ENCODE assay signal across 16 mouse cellular contexts in genomic region chrX:163814806-163815205, GRCm38 (mm10). TPM values are rescaled to one million over a fixed set of nuclear protein-coding genes. Genes with fewer than 3 reads are reported as not detected.
DNase-seq lines count a peak whose midpoint lies in the region; ATAC-seq and TF ChIP-seq lines count a peak whose summit lies in the region.
"Had no signal": no experiment of that assay in that cellular context is flagged by ENCODE, and none has a peak within 500 bp of the region (broad histone marks: within the 10 kb centered on the region; RNA-seq: fewer than 3 reads in every experiment).

No protein-coding gene starts in this region.

- H3K4me1 ChIP-seq in heart, adult 2 months (ENCODE audit: control insufficient read depth, insufficient read depth, low read length) = no peaks in the 10 kb centered on the region
- H3K4me1 ChIP-seq in lung, postnatal 0 days (ENCODE audit: insufficient read depth, low read depth, low read length) = no peaks in the 10 kb centered on the region
- H3K4me1 ChIP-seq: embryonic facial prominence, embryonic 12.5 days had no signal

- no peak for ATAC-seq in lung, postnatal 0 days

- peak; percentile 3 to 29 for DNase-seq in adrenal gland, adult (ENCODE audit: inconsistent age in 2 of 2, low spot score in 1 of 2)
- DNase-seq in adrenal gland, adult 8-10 months = no peak
- DNase-seq in heart, adult 2 months = no peak
- no peak for DNase-seq in heart, postnatal 4 days
- DNase-seq in lung, postnatal 0 days (ENCODE audit: low spot score) = no peak
- DNase-seq in lung, adult 18-20 months = no peak
- peak; percentile 19 for DNase-seq in brain, embryonic 14.5 days (ENCODE audit: low read depth)
- DNase-seq in neural tube, embryonic 10.5 days (ENCODE audit: extremely low spot score, low spot score) = no peak
- DNase-seq: cerebellum, adult 11-12 months; kidney, adult 9 months had no signal

- H3K4me2 ChIP-seq in lung, postnatal 0 days (replicated peaks; ENCODE audit: low read depth, low read length) = no peak overlapping the region
- H3K4me2 ChIP-seq: embryonic facial prominence, embryonic 12.5 days; heart, embryonic 11.5 days had no signal

- intact Hi-C loops in heart, adult 2 months (cut with DNase I) = no loop called here

- no peak for TF ChIP-seq EP300 in heart, adult 2 months (IDR thresholded peaks at IDR 0.05; ENCODE audit: insufficient read depth, low read depth, low read length)
- no peak for TF ChIP-seq EP300 in lung, postnatal 0 days (IDR thresholded peaks at IDR 0.05)

- H3K9me3 ChIP-seq in lung, postnatal 0 days (ENCODE audit: low read length) = no peaks in the 10 kb centered on the region
- H3K9me3 ChIP-seq: embryonic facial prominence, embryonic 12.5 days had no signal

- no peaks in the 10 kb centered on the region for H3K27me3 ChIP-seq in heart, adult 2 months (ENCODE audit: control insufficient read depth, insufficient read depth, low read length)
- no peaks in the 10 kb centered on the region for H3K27me3 ChIP-seq in lung, postnatal 0 days (replicated peaks; ENCODE audit: insufficient read depth, low read length)

- TF ChIP-seq CTCF in heart, adult 2 months (IDR thresholded peaks at IDR 0.05) = peak; percentile 24; the same call in 1 of the 2 replicates
- peak; percentile 45 for TF ChIP-seq CTCF in lung, postnatal 0 days (IDR thresholded peaks at IDR 0.05)
- TF ChIP-seq CTCF in brain, embryonic 14.5 days (IDR thresholded peaks at IDR 0.05; ENCODE audit: borderline replicate concordance, extremely low read depth, insufficient read depth, insufficient read length) = peak; percentile 14; the same call in 1 of the 2 replicates

- H3K79me2 ChIP-seq in heart, adult 2 months (replicated peaks; ENCODE audit: control insufficient read depth, insufficient read depth, low read length) = no peaks in the 10 kb centered on the region

- no peak for TF ChIP-seq POLR2A in heart, adult 2 months (IDR thresholded peaks at IDR 0.05; ENCODE audit: insufficient read depth, low read depth, low read length)
- TF ChIP-seq POLR2A in brain, embryonic 14.5 days (IDR thresholded peaks at IDR 0.05; ENCODE audit: borderline replicate concordance, extremely low read depth, insufficient read depth, insufficient read length, poor library complexity, severe bottlenecking) = no peak

- H3K9ac ChIP-seq in heart, adult 2 months (ENCODE audit: low read depth, low read length) = no peak overlapping the region
- H3K9ac ChIP-seq in lung, postnatal 0 days (replicated peaks; ENCODE audit: low read depth) = no peak overlapping the region
- H3K9ac ChIP-seq: embryonic facial prominence, embryonic 12.5 days had no signal

- H3K4me3 ChIP-seq in heart, adult 2 months = no peak overlapping the region
- H3K4me3 ChIP-seq in lung, postnatal 0 days (ENCODE audit: low read depth, low read length) = no peak overlapping the region
- H3K4me3 ChIP-seq: embryonic facial prominence, embryonic 12.5 days had no signal

- no peaks in the 10 kb centered on the region for H3K36me3 ChIP-seq in heart, adult 2 months (ENCODE audit: control insufficient read depth, insufficient read depth, low read length)
- no peaks in the 10 kb centered on the region for H3K36me3 ChIP-seq in lung, postnatal 0 days (ENCODE audit: insufficient read depth, low read length)
- H3K36me3 ChIP-seq: embryonic facial prominence, embryonic 12.5 days had no signal

- H3K27ac ChIP-seq in heart, adult 2 months = no peak overlapping the region
- H3K27ac ChIP-seq in lung, postnatal 0 days (ENCODE audit: low read length) = no peak overlapping the region
- H3K27ac ChIP-seq: embryonic facial prominence, embryonic 12.5 days; macrophage had no signal

- 47% methylated on average over 1 of the region's 1 CpGs for WGBS in heart, adult 2 months
- 33% methylated on average over 1 of the region's 1 CpGs for WGBS in lung, postnatal 0 days

RNA-seq across cellular contexts. Expression of gene Rnf138rt1, which starts 53.7 kb away (rescaled TPM):
- under 1 TPM; 0.56 to 0.96 (median 0.73) TPM for total RNA-seq in adrenal gland, adult 8-10 months (2022)
- total RNA-seq in heart, adult 2 months (2021) = not detected
- 0.08 TPM in 1 of 2 replicates, not detected in the other for polyA plus RNA-seq in heart, adult 2 months (2012; rRNA removed)
- total RNA-seq in heart, postnatal 4 days (2021) = not detected
- 0.23 TPM in 1 of 2 replicates, not detected in the other for polyA plus RNA-seq in lung, postnatal 0 days (2015; fragmentation: Nextera tagmentation; extraction: Ambion mirVana)
- polyA plus RNA-seq in brain, embryonic 14.5 days (2012; rRNA removed) = 2.4 and 2.7 TPM in 2 replicates
- total RNA-seq: liver, adult 2 months had no signal
- polyA plus RNA-seq: heart, embryonic 11.5 days; liver, adult 2 months; macrophage; spleen, adult 2 months; thymus, postnatal 0 days had no signal

Comparison
In these comparisons a context has a peak if more than half of its experiments do, and no peak if none do; other contexts are left out.
1. DNase-seq: peak in adrenal gland, adult (2 of 2) and brain, embryonic 14.5 days (single experiment); none in adrenal gland, adult 8-10 months (single experiment), heart, adult 2 months (0 of 2), heart, postnatal 4 days (single experiment), lung, postnatal 0 days (single experiment), lung, adult 18-20 months (0 of 2) and neural tube, embryonic 10.5 days (single experiment).
2. Peak in every context shown above with its lines, with median percentiles within 50 percentile points of each other: CTCF ChIP-seq.